Mouse (Mus musculus) ES-E14 (cell line): ENCODE data around the gene Itsn1.

Experiments
- CHD2 ChIP-seq: IDR thresholded peaks from 2 replicates; pipeline ENCODE4 v1.6.1; 2014; ENCODE audit warnings: mild to moderate bottlenecking, low read depth, low read length, inconsistent platforms
- HCFC1 ChIP-seq: IDR thresholded peaks from 2 replicates; pipeline ENCODE4 v1.6.1; 2012; ENCODE audit warnings: low read length, inconsistent platforms, borderline replicate concordance; ENCODE audit not compliant: insufficient read depth
- MAFK ChIP-seq: IDR thresholded peaks from 2 replicates; pipeline ENCODE4 v1.6.1; 2014; ENCODE audit warnings: mild to moderate bottlenecking, low read depth, low read length, inconsistent platforms; ENCODE audit not compliant: insufficient read depth
- ZC3H11A ChIP-seq: IDR thresholded peaks from 2 replicates; pipeline ENCODE4 v1.6.1; 2012; ENCODE audit warnings: low read depth, mild to moderate bottlenecking, inconsistent platforms, low read length, borderline replicate concordance
- ZNF384 ChIP-seq: IDR thresholded peaks from 2 replicates; pipeline ENCODE4 v1.6.1; 2012; ENCODE audit warnings: low read depth, low read length, inconsistent platforms

DNA sequence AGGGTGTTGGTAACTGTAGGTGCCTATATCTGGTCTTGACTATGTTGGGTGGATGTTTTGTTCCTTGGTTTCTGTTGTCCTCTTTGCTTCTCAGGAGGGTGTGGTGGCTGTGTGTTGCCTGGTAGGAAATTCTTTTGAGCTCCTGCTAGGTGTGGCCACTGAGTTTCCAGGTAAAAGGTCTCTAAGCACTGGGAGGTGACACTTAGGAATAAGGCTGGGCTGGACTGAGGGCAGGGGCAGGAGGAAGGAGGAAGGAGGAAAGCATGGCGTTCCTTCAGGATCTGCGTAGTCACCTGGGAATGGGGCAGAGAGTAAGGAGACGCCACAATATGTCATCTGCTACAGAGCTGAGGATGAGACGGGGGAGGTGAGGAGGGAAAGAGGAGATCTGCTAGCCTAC is 224.9 kb downstream of the Itsn1 start:
- TF ChIP-seq CHD2 (no peak), ZNF384 (no peak), MAFK (no peak), ZC3H11A (no peak), HCFC1 (no peak)
